Mouse (Mus musculus): ENCODE results near the gene Blm. TPM values are rescaled to one million over a fixed set of nuclear protein-coding genes. Genes with fewer than 3 reads are reported as not detected.

Blm gene
- polyA plus RNA-seq, 1 experiment: 1.4 TPM

DNA sequence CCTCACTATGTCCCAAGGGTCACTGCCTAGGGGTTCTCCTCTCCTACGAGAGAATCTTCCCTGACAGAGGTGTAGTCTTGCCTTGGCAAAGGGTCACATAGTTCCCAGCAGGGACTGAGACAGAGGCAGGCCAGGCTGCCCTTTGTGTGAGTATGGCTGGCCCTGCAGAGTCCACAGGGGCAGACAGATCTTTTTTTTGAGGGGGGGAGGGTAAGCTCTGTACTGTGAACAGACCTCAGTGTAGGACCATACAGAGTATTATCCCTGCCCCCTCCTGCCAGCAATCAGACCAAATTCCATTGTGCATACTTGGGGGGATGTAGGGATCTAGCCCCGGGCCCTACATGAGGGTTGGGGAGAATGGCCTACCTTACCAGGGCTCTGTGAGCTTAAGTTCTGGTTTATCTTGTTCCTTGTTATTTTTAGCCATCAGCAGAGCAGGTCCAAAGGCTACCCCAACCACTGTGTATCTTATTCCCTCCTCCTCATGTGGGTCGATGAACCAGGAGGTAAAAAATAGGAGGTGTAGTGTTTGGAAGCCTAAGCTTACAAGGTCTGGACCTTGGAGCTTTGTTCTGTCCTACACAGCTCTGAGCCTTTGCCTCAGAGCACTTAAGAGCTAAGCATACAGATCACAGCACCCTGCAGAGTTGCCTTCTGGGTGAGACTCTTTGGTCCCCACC lies 83.2 kb downstream of the Blm start:
- TF ChIP-seq CTCF (IDR thresholded peaks at IDR 0.05; ENCODE audit: extremely low read depth, insufficient read length, insufficient replicate concordance, low read depth, low read length): no peak
- no peak for TF ChIP-seq POLR2A (IDR thresholded peaks at IDR 0.05; ENCODE audit: low read depth, low read length)
- Histone ChIP-seq H3K27me3 (ENCODE audit: control insufficient read depth, insufficient read depth, low read length) (no peaks in the 10 kb centered on the region), H3K4me3 (ENCODE audit: low read depth, low read length) (no peak overlapping the region), H3K4me1 (ENCODE audit: control insufficient read depth, insufficient read depth, insufficient read length, low read length) (no peaks in the 10 kb centered on the region; the same call in 1 of the 2 replicates), H3K36me3 (ENCODE audit: control insufficient read depth, insufficient read depth, low read length) (no peaks in the 10 kb centered on the region), H3K27ac (ENCODE audit: insufficient read depth, low read depth, low read length) (no peak overlapping the region)
- 49% methylated on average over 3 of the region's 3 CpGs for WGBS

DNA sequence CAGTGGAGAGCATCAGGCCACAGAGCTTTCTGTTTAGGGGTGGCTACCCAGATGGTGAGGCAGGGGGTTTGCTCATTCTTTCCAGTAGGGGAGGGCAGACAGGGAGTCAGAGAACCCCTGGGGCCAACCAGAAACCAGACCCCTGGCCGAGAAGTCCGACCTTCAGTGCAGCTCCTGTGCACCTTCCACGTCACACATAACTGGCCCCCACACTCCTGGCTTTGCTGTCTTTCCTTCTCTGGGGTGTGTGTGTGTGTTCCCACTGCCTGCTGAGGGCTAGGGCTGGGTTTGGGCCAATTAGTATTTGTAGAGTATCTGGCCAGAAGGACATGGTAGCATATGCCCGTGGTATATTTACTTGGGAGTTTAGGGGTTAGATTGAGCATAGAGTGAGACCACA lies 84.6 kb downstream of the Blm start:
- H3K4me1 ChIP-seq (ENCODE audit: control insufficient read depth, insufficient read depth, insufficient read length, low read length): no peaks in the 10 kb centered on the region
- 72% methylated on average over 4 of the region's 4 CpGs for WGBS
- TF ChIP-seq POLR2A (IDR thresholded peaks at IDR 0.05; ENCODE audit: low read depth, low read length) (no peak), CTCF (IDR thresholded peaks at IDR 0.05; ENCODE audit: extremely low read depth, insufficient read length, insufficient replicate concordance, low read depth, low read length) (no peak)
- 0 out of 2 replicates have a peak overlapping the region, but pooled peaks have one; percentile 41 for H3K27ac ChIP-seq (ENCODE audit: insufficient read depth, low read depth, low read length)
- H3K36me3 ChIP-seq (ENCODE audit: control insufficient read depth, insufficient read depth, low read length): no peaks in the 10 kb centered on the region
- no peak overlapping the region for H3K4me3 ChIP-seq (ENCODE audit: low read depth, low read length)
- H3K27me3 ChIP-seq (ENCODE audit: control insufficient read depth, insufficient read depth, low read length): no peaks in the 10 kb centered on the region

- H3K27ac ChIP-seq (ENCODE audit: insufficient read depth, low read depth, low read length): no peak overlapping the region
- H3K4me3 ChIP-seq (ENCODE audit: low read depth, low read length): no peak overlapping the region
- H3K27me3 ChIP-seq (ENCODE audit: control insufficient read depth, insufficient read depth, low read length): no peaks in the 10 kb centered on the region
- H3K36me3 ChIP-seq (ENCODE audit: control insufficient read depth, insufficient read depth, low read length): no peaks in the 10 kb centered on the region
- 40% methylated on average over 6 of the region's 6 CpGs for WGBS
- no peak for TF ChIP-seq POLR2A (IDR thresholded peaks at IDR 0.05; ENCODE audit: low read depth, low read length)
- TF ChIP-seq CTCF (IDR thresholded peaks at IDR 0.05; ENCODE audit: extremely low read depth, insufficient read length, insufficient replicate concordance, low read depth, low read length): no peak
- peaks cover 4% of the 10 kb centered on the region; the same call in 1 of the 2 replicates for H3K4me1 ChIP-seq (ENCODE audit: control insufficient read depth, insufficient read depth, insufficient read length, low read length)
Measured at GRCm38 (mm10) chr7:80449620-80450091, 85.3 kb downstream of the Blm start.

GRCm38 (mm10) chr7:80447336-80447735 lies 87.6 kb downstream of the Blm start:
- Histone ChIP-seq H3K4me3 (ENCODE audit: low read depth, low read length) (no peak overlapping the region), H3K4me1 (ENCODE audit: control insufficient read depth, insufficient read depth, insufficient read length, low read length) (peaks cover 4% of the 10 kb centered on the region), H3K27me3 (ENCODE audit: control insufficient read depth, insufficient read depth, low read length) (no peaks in the 10 kb centered on the region), H3K27ac (ENCODE audit: insufficient read depth, low read depth, low read length) (no peak overlapping the region), H3K36me3 (ENCODE audit: control insufficient read depth, insufficient read depth, low read length) (no peaks in the 10 kb centered on the region)
- WGBS: 95% methylated on average over 8 of the region's 8 CpGs
- no peak for TF ChIP-seq POLR2A (IDR thresholded peaks at IDR 0.05; ENCODE audit: low read depth, low read length)
- TF ChIP-seq CTCF (IDR thresholded peaks at IDR 0.05; ENCODE audit: extremely low read depth, insufficient read length, insufficient replicate concordance, low read depth, low read length): no peak

DNA sequence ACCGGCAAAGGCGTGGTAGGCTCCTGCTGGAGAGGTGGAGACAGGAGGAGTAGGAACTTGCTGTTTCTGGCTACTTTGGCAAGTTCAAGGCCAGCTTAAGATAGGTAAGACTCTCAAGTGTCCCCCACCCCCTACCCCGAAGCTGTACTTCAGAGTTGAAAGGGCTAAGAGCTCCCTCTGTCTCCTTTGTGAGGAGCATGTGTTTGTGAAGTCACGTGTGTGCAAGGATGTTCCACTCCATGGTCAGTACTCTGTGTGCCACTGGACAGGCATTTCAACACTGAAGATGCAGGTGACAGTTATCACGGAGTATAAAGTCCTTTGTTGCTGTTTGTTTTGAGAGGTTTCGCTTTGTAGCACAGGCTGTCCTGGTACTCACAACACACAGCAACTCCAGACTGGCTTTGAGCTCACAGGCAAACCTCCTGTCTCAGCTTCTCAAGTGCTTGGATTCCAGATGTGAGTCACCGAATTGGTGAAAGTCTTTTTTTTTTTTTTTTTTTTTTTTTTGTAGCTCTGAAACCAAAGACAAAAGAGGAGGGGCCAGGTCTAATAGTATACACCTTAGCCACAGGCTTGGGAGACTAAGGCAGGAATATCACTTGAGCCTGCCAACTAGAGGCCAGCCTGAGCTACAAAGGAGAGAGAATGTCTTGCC lies 88.6 kb downstream of the Blm start:
- H3K27ac ChIP-seq (ENCODE audit: insufficient read depth, low read depth, low read length): 0 out of 2 replicates have a peak overlapping the region, but pooled peaks have one; percentile 15
- H3K27me3 ChIP-seq (ENCODE audit: control insufficient read depth, insufficient read depth, low read length): no peaks in the 10 kb centered on the region
- peaks cover 4% of the 10 kb centered on the region for H3K4me1 ChIP-seq (ENCODE audit: control insufficient read depth, insufficient read depth, insufficient read length, low read length)
- TF ChIP-seq CTCF (IDR thresholded peaks at IDR 0.05; ENCODE audit: extremely low read depth, insufficient read length, insufficient replicate concordance, low read depth, low read length): no peak
- no peak for TF ChIP-seq POLR2A (IDR thresholded peaks at IDR 0.05; ENCODE audit: low read depth, low read length)
- no peaks in the 10 kb centered on the region for H3K36me3 ChIP-seq (ENCODE audit: control insufficient read depth, insufficient read depth, low read length)
- WGBS: 68% methylated on average over 7 of the region's 7 CpGs
- no peak overlapping the region for H3K4me3 ChIP-seq (ENCODE audit: low read depth, low read length)

- TF ChIP-seq CTCF (IDR thresholded peaks at IDR 0.05; ENCODE audit: extremely low read depth, insufficient read length, insufficient replicate concordance, low read depth, low read length) (no peak), POLR2A (IDR thresholded peaks at IDR 0.05; ENCODE audit: low read depth, low read length) (no peak)
- no peaks in the 10 kb centered on the region for H3K27me3 ChIP-seq (ENCODE audit: control insufficient read depth, insufficient read depth, low read length)
- no peak overlapping the region for H3K4me3 ChIP-seq (ENCODE audit: low read depth, low read length)
- WGBS: 45% methylated on average over 6 of the region's 6 CpGs
- peaks cover 4% of the 10 kb centered on the region for H3K4me1 ChIP-seq (ENCODE audit: control insufficient read depth, insufficient read depth, insufficient read length, low read length)
- H3K27ac ChIP-seq (ENCODE audit: insufficient read depth, low read depth, low read length): 0 out of 2 replicates have a peak overlapping the region, but pooled peaks have one; percentile 15
- H3K36me3 ChIP-seq (ENCODE audit: control insufficient read depth, insufficient read depth, low read length): no peaks in the 10 kb centered on the region
Measured at GRCm38 (mm10) chr7:80445492-80445891, 89.4 kb downstream of the Blm start.
